Mouse (Mus musculus) kidney, postnatal 25 days (tissue): ENCODE results near the gene Pcdh7.
"Not testable (repeated sequence)": the region's sequence is repeated elsewhere in the genome, so short reads cannot be mapped to it uniquely, and the experiment has no call there.

Source experiments
- DNase-seq, 2 experiments: peaks; one replicate each; pipeline ENCODE4 v3.0.0; 2021; ENCODE audit warnings: mixed read lengths in 2 of 2

Gene Pcdh7

DNA sequence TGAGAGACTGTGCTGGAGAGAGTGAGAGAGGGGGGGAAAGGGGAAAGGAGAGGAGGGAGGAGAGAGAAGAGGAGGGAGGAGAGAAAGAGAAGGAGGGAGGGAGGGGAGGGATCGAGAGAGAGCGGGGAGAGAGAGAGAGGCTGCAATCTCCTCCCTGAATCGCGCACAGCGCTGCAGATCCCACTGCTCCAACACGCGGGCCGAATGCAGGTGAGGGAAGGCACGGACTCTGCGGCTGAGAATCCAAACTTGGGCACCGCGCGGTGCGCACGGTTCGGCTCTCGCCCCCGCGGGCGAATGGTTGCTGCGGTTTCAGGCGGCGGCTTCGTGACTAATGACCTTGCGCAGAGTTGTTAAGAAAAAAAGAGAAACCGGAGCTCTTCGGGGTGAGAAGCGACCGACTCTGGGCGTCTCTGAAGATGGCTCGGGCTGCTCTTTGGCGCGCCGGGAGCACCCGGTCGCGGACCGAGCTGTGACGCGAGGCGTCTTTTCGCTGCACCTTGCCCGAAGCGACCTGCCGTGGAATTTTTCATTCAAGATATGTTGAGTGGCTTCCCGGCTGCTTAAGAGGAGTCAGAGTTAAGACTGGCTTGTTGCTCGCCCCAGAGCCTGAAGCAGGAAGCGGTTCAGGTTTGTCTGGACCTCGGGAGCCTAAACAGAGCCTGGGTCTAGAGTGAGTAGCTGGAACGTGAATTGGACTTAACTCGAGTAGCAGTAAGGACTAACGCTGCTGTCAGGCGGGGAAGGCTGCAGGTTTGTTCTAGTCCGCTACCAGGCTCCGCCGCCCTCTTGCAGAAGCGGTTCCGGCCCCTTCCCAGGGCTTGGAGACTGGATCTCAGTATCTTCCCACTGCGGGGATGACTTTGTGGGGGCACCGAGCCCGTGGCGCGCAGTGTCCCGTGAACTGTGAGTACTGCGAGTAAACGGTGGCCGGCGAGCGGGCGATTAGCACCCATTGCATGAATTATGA is at the start of gene Pcdh7:
Pcdh7 (plus strand) TSS at position 62 of the 970 bp plus-strand sequence.
- DNase-seq, result peak; percentile 33 to 64

DNA sequence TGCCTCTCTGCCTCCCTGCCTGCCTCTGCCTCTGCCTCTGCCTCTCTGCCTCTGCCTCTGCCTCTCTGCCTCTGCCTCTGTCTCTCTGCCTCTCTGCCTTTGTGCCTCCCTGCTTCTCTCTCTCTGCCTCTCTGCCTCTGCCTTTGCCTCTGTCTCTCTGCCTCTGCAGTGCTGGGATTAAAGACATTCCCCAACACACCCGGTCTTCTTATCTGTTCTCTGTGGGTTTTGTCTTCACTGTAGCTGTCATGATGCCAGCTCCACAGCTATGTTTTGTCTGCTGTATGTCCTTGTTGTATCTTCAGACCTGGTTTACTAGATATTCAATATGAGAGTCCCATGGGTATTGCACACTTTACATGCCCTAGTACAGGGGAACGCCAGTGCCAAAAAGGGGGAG is 40.8 kb upstream of the Pcdh7 start:
- not testable (repeated sequence) for DNase-seq

DNA sequence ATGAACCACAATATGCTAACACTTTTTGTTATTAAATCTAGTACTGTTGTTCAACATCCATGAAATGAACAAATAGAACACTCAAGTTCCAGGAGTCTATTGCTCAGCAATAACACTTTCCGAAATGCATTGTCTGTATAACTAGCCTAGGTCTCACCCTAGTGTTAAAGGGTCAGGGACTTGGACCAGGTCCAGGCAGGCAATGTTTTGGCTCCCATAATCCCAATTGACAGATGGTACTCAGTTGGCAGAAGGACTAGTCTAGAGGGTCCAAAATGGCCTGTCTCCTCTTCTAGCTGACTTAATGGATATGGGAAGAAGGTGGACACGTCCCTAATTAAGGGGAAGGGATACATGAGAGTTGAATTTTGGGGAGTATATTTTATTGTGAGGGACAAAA is 9.4 kb upstream of the Pcdh7 start:
- DNase-seq, result no peak

- DNase-seq, result peak in 1 of 2 experiments; percentile 29
Measured at GRCm38 (mm10) chr5:57713980-57714379, 3.8 kb upstream of the Pcdh7 start.

GRCm38 (mm10) chr5:57714621-57715523 is 2.9 kb upstream of the Pcdh7 start:
- peak; percentile 44 to 71 for DNase-seq

GRCm38 (mm10) chr5:57715524-57716400 is 2.0 kb upstream of the Pcdh7 start:
- peak; percentile 70 to 79 for DNase-seq

GRCm38 (mm10) chr5:57716421-57717237 is 1.1 kb upstream of the Pcdh7 start:
- peak; percentile 7 to 34 for DNase-seq

DNA sequence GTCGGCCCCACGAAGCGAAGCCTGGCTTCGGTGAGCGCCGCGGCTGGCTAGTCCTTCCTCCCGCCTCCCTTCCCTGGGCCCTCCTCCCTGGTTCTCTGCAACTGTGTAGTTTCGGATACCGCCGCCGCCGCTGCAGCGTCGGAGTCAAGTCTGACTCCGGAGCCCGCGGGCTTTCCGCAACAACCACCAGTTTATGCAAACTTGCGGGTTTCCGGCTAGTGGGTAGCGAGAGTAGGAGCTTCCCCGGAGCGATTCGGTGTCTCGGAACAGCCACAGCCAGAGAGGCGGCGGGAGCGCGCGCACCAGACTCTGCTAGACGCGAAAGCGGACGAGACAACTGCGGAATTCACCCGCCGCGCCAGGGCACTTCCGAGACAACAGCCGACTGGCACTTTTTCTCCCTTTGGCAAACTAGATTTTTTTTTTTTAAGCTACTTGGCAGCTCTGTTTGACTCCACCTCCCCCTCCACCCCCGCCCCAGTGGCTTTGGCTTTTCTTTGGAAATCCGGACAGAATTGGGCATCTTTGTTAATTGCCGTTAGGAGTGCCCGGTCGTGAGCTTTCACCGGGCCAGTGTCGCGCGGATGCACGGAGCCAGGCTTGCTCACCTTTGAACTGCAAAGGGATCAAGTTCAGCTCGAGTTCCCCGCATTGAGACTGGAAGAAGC is 395 bp upstream of the Pcdh7 start:
- DNase-seq, result peak; percentile 49 to 66

DNA sequence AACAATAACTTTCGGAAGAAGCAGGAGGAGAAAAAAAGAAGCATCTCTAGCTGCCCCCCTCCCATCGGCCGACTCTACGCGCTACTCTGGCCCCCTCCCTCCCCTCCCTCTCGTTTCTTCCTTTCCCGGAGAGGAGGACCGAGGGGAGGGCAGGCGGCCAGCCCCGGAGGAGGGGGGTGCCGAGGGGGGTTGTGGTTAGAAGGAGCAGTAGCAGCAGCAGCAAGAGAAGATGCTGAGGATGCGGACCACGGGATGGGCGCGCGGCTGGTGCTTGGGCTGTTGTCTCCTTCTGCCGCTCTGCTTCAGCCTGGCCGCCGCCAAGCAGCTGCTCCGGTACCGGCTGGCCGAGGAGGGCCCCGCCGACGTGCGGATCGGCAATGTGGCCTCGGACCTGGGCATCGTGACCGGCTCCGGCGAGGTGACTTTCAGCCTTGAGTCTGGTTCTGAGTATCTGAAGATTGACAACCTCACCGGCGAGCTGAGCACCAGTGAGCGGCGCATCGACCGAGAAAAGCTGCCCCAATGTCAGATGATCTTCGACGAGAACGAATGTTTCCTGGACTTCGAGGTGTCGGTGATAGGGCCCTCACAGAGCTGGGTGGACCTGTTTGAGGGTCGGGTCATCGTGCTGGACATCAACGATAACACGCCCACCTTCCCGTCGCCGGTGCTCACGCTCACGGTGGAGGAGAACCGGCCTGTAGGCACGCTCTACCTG is 1.3 kb downstream of the Pcdh7 start:
- DNase-seq, result peak; percentile 11 to 56

DNA sequence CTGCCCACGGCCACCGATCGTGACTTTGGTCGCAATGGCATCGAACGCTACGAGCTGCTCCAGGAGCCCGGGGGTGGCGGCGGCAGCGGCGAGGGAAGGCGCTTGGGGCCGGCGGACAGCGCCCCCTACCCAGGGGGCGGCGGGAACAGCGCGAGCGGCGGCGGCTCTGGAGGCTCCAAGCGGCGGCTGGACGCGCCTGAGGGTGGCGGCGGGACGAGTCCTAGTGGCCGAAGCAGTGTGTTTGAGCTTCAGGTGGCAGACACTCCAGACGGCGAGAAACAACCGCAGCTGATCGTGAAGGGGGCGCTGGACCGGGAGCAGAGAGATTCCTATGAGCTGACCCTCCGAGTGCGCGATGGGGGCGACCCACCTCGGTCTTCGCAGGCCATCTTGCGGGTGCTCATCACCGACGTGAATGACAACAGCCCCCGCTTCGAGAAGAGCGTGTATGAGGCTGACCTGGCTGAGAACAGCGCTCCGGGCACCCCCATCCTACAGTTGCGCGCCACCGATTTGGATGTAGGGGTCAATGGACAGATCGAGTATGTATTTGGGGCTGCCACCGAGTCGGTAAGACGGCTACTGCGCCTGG is 1.9 kb downstream of the Pcdh7 start:
- DNase-seq, result peak; percentile 27 to 71

DNA sequence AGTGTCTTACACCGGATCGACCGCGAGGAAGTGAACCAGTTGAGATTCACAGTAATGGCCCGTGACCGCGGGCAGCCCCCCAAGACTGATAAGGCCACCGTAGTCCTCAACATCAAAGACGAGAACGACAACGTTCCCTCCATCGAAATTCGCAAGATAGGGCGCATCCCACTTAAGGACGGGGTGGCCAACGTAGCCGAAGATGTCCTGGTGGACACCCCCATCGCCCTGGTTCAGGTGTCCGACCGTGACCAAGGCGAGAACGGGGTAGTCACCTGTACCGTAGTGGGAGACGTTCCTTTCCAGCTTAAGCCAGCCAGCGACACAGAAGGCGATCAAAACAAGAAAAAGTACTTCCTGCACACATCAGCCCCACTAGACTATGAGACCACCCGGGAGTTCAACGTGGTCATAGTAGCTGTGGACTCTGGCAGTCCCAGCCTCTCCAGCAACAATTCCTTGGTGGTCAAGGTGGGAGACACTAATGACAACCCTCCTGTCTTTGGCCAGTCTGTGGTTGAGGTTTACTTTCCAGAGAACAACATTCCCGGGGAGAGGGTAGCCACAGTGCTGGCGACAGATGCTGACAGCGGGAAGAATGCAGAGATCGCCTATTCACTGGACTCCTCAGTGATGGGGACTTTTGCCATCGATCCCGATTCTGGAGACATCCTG is 2.6 kb downstream of the Pcdh7 start:
- peak in 1 of 2 experiments; percentile 20 for DNase-seq

DNA sequence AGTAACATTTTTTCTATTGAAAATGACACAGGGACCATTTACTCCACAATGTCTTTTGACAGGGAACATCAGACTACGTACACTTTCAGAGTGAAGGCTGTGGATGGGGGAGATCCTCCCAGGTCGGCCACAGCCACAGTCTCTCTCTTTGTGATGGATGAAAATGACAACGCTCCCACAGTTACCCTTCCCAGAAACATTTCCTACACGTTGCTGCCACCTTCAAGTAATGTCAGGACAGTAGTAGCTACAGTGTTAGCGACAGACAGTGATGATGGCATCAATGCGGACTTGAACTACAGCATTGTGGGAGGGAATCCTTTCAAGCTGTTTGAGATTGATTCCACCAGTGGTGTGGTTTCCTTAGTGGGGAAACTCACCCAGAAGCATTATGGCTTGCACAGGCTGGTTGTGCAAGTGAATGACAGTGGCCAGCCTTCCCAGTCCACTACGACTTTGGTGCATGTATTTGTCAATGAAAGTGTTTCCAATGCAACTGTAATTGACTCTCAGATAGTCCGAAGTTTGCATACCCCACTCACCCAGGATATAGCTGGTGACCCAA is 3.5 kb downstream of the Pcdh7 start:
- DNase-seq, result no peak

DNA sequence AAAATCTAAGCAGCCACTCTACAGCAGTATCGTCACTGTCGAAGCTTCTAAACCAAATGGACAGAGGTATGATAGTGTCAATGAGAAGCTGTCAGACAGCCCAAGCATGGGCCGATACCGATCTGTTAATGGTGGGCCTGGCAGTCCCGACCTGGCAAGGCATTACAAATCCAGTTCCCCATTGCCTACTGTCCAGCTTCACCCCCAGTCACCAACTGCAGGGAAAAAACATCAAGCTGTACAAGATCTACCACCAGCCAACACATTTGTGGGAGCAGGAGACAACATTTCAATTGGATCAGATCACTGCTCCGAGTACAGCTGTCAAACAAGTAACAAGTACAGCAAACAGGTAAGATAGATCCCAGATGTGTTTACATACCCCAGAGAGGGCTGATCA is 4.2 kb downstream of the Pcdh7 start:
- no peak for DNase-seq

DNA sequence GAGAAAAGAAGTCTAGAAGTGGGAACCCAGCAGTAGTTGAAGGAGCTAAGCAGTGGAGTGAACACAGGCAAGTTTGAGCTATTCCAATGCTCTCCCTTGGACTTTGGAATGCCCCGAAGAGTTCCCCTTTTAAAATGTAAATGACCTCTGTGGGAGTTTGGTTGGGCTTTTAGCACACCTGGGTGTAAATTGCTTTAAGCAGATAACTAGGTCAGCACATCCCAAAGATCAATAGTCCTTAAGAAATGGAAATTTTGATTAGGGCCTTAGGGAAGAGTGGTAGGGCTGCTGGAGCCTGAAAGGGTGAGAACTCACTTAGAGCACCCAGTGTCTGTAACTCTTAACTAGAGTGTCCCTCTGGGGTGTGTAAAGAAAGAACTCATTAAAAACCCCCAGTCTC is 15.7 kb downstream of the Pcdh7 start:
- DNase-seq, result no peak

DNA sequence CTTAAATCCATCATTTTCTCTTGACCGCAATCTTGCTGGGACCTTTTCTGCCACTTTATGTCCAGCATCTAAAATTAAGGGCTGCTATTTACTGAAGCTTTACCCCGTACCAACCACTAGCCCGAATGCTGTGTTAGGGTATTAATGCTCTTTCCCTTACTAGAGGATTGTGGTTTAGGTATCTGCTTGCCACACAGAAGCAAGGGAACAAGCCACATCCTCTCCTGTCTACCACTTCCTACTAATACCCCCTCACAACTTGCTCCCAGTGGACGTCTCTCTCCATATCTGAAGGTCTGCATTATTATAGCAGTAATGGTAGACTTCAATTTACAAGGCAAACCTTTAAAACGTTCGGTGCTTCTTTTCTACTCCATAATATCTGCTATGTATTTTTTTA is 18.0 kb downstream of the Pcdh7 start:
- DNase-seq, result no peak

DNA sequence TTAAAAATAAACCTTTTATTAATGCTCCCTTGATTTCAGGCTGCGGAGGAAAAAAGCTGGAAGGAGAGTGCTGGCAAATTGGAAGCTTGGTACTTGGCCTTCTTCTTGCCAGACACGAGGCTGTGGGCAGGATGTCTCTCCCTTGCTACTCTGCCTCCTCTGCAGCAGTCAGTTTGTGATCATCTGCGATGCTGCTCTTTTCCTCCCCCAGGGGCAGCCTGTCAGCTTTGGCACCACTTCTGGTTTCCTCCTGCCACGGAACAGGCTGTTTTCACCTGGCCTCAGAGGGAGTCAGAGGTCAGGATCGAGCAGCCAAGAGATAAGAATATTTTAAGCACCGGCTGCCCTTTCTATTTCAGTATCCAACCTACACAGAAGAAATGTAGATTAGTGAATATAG is 25.2 kb downstream of the Pcdh7 start:
- DNase-seq, result no peak

DNA sequence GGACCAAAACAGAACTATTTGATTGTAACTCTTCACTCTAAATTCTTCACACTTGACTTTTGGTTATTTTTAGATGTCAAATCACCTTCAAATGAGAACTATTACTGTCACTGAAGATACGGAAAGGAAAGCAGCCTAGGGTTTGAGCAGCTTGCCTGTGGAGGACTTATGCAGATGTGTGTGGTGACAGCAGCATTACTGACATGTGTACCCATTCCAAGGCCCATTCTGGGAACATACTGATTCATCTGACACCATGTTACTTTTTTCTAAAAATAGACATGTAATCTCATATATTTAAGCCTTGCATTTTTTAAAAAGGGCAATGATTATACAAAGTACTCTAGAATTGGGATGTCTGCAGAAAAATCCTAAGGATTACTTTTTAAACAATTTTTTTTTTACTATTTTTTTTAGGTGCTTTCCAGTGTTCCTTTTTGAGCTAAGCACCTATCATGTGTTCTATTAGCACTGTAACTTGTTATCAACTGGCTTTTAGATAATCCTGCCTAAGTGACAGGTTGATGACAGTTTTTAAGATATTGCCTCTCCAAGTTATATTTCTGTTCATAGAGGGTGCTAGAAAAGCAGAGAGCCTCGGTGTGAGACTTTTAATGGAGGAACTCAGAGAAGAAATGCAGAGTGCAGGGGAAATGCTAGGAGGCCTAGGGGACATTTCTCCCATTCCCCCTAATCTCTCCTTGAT is 26.3 kb downstream of the Pcdh7 start:
- no peak for DNase-seq

GRCm38 (mm10) chr5:57745879-57746278 is 28.1 kb downstream of the Pcdh7 start:
- DNase-seq, result no peak
